Mouse (Mus musculus): ENCODE data around the gene Pptc7. TPM values are rescaled to one million over a fixed set of nuclear protein-coding genes. Genes with fewer than 3 reads are reported as not detected.

The Pptc7 gene
- 53.5 TPM for polyA plus RNA-seq (2017; shearing (Covaris generic))

GRCm38 (mm10) chr5:122284183-122285028 is at the start of gene Pptc7:
TSS of gene Pptc7 (plus strand) at chr5:122284365.

GRCm38 (mm10) chr5:122263933-122264905 is 19.9 kb upstream of the Pptc7 start, which contains the start of gene Tctn1:
TSS of gene Tctn1 (minus strand) at chr5:122264460.

GRCm38 (mm10) chr5:122353807-122354491 is 69.8 kb downstream of the Pptc7 start, which contains the start of the genes Rad9b and Vps29:
TSS of gene Rad9b (minus strand) at chr5:122354233.
TSS of gene Vps29 (plus strand) at chr5:122354369.

GRCm38 (mm10) chr5:122371591-122372191 is 87.5 kb downstream of the Pptc7 start, which contains the start of gene Gpn3:
TSS of gene Gpn3 (plus strand) at chr5:122371876.

GRCm38 (mm10) chr5:122372192-122372769 is 88.1 kb downstream of the Pptc7 start, which contains the start of gene Fam216a:
TSS of gene Fam216a (minus strand) at chr5:122372364.

Other genes starting within 250 kb of the Pptc7 start
- gene Cux2, start 234.3 kb upstream of the Pptc7 start, polyA plus RNA-seq (2017; shearing (Covaris generic)) = 0.22 TPM
- gene Myl2, start 183.4 kb upstream of the Pptc7 start, polyA plus RNA-seq (2017; shearing (Covaris generic)) = not detected
- 0.24 TPM for gene Ccdc63, start 143.5 kb upstream of the Pptc7 start, polyA plus RNA-seq (2017; shearing (Covaris generic))
- gene Ppp1cc, start 126.1 kb upstream of the Pptc7 start, polyA plus RNA-seq (2017; shearing (Covaris generic)) = 382 TPM
- gene Hvcn1, start 77.6 kb upstream of the Pptc7 start, polyA plus RNA-seq (2017; shearing (Covaris generic)) = 118 TPM
- 1.3 TPM for gene Tctn1, start 19.9 kb upstream of the Pptc7 start, polyA plus RNA-seq (2017; shearing (Covaris generic))
- gene Rad9b, start 69.9 kb downstream of the Pptc7 start, polyA plus RNA-seq (2017; shearing (Covaris generic)) = 7.1 TPM
- 135 TPM for gene Vps29, start 70.0 kb downstream of the Pptc7 start, polyA plus RNA-seq (2017; shearing (Covaris generic))
- gene Gpn3, start 87.5 kb downstream of the Pptc7 start, polyA plus RNA-seq (2017; shearing (Covaris generic)) = 79.9 TPM
- gene Fam216a, start 88.0 kb downstream of the Pptc7 start, polyA plus RNA-seq (2017; shearing (Covaris generic)) = 18.8 TPM
- 443 TPM for gene Arpc3, start 107.5 kb downstream of the Pptc7 start, polyA plus RNA-seq (2017; shearing (Covaris generic))
- gene Anapc7, start 137.3 kb downstream of the Pptc7 start, polyA plus RNA-seq (2017; shearing (Covaris generic)) = 31.6 TPM
- 95.7 TPM for gene Atp2a2, start 217.9 kb downstream of the Pptc7 start, polyA plus RNA-seq (2017; shearing (Covaris generic))